Mouse (Mus musculus): ENCODE results near the gene Olfr262. TPM values are rescaled to one million over a fixed set of nuclear protein-coding genes. Genes with fewer than 3 reads are reported as not detected.
"Not testable (repeated sequence)": the region's sequence is repeated elsewhere in the genome, so short reads cannot be mapped to it uniquely, and the experiment has no call there.

Gene Olfr262
- not detected for total RNA-seq (2021)

DNA sequence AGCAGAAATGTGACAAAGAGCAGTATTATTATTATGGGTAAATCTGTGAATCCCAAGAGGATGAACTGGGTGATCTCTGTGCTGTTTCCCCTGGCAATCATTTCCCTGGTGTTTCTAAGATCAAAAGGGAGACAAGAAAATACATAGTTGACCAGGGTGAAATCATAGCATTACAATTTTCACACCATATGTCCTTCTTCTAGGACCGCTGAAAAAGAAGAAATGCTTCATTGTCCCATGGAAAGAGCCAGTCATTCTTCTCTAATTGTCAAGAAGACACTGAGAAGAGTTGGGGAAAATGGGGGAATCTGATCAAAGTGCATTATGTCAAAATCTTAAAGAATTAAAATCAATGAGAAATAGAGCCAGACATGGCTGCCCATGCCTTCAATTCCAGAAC is at the start of gene Olfr262:
Gene Olfr262, minus strand, starts transcription at position 101 of the 400 bp plus-strand sequence.
- no peak for DNase-seq (ENCODE audit: extremely low spot score in 1 of 2, low spot score in 1 of 2)

DNA sequence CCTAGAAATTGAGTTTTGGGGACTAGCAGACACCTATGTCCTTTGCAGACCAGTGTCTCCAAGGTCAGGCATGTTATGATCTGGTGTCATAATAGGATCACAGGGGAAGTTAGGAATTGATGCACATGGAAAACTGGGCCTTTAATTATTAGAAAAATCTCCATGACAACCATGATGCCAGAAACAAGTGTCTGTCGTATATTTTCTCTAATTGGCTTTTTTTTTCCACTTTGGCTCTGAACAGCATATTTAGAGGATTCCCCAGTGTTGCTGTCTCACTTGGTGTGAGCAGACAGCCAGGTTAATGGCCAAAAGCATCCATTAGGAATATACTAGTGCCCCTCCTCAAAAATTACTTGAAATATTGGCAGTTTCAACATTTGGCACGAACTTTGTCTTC is 38.1 kb upstream of the Olfr262 start, which contains the start of gene Olfr1434:
Gene Olfr1434, plus strand, starts transcription at position 301 of the 400 bp plus-strand sequence.
- DNase-seq (ENCODE audit: extremely low spot score in 1 of 2, low spot score in 1 of 2): no peak

DNA sequence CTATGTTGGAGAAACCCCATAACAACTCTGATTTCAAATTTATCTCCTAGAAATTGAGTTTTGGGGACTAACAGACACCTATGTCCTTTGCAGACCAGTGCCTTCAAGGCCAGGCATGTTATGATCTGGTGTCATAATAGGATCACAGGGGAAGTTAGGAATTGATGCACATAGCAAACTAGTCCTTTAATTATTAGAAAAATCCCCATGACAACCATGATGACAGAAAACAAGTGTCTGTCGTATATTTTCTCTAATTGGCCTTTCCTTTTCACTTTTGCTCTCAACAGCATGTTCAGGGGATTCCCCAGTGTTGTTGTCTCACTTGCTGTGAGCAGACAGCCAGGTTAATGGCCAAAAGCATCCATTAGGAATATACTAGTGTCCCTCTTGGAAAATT is 19.3 kb upstream of the Olfr262 start, which contains the start of gene Olfr235:
Gene Olfr235, plus strand, starts transcription at position 301 of the 400 bp plus-strand sequence.
- no peak for DNase-seq (ENCODE audit: extremely low spot score in 1 of 2, low spot score in 1 of 2)

DNA sequence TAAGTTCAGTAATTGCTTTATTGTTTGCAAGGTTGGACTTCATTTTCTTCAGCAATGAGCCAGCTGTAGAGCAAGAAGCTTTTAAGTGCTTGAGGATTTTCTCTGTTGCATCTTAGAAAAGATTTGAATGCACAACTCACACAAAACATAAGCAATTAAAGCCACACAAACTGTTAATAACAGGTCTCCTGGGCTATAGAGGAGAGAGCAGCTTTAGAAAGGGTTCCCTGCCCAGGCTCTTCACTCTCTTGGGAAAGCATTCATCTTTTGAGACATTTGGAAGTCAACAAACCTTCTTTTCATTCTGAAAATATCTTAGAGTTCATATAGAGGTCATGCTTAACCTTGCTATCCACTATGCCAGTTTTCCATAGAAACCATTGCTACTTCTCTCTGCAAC is 9.0 kb downstream of the Olfr262 start, which contains the start of gene Olfr1432:
Gene Olfr1432, minus strand, starts transcription at position 101 of the 400 bp plus-strand sequence.
- DNase-seq (ENCODE audit: extremely low spot score in 1 of 2, low spot score in 1 of 2): not testable (repeated sequence)

DNA sequence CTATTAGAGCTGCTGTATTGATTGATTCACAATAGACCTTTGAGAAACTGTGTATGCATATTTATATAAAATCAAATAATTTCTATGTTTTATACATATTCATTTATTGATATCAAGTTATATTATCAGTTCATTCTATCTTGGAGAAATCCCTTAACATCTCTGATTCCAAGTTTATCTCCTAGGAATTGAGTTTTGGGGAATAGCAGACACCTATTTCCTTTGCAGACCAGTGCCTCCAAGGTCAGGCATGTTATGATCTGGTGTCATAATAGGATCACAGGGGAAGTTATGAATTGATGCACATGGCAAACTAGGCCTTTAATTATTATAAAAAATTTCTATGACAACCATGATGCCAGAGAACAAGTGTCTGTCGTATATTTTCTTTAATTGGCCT is 41.1 kb downstream of the Olfr262 start, which contains the start of gene Olfr1431:
Gene Olfr1431, plus strand, starts transcription at position 301 of the 400 bp plus-strand sequence.
- DNase-seq (ENCODE audit: extremely low spot score in 1 of 2, low spot score in 1 of 2): no peak

DNA sequence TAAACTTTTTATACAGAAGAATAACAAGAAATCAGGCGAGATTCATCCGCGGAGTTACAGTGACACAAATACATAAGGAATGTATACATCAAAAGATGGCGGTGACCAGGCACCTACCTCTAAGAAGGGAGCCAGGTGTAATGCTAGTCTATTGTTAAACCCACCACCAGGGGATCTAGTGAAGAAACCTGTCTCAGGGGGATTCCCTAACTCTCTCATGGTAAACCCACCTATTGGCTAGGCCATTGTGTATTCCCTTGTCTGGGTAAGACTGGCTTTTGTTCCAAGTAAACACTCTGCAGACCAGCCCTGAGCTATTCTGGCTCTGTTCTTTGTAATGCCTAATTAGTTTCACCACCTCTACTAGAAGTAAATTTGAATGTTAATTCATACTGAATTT is 42.4 kb downstream of the Olfr262 start:
- DNase-seq (ENCODE audit: extremely low spot score in 1 of 2, low spot score in 1 of 2): not testable (repeated sequence)

Other genes starting within 250 kb of the Olfr262 start
- gene Olfr1423, start 200.3 kb downstream of the Olfr262 start, total RNA-seq (2021): not detected
- not detected for gene Olfr1424, start 179.0 kb downstream of the Olfr262 start, total RNA-seq (2021)
- gene Olfr1425, start 163.9 kb downstream of the Olfr262 start, total RNA-seq (2021): not detected
- gene Olfr1426, start 149.6 kb downstream of the Olfr262 start, total RNA-seq (2021): not detected
- not detected for gene Olfr1427, start 138.3 kb downstream of the Olfr262 start, total RNA-seq (2021)
- gene Olfr1428, start 125.8 kb downstream of the Olfr262 start, total RNA-seq (2021): not detected
- gene Olfr76, start 118.5 kb downstream of the Olfr262 start, total RNA-seq (2021): not detected
- gene Olfr1555-ps1, start 71.5 kb downstream of the Olfr262 start, total RNA-seq (2021): not detected
- gene Olfr1431, start 41.0 kb downstream of the Olfr262 start, total RNA-seq (2021): not detected
- gene Olfr1432, start 9.1 kb downstream of the Olfr262 start, total RNA-seq (2021): not detected
- not detected for gene Olfr235, start 19.4 kb upstream of the Olfr262 start, total RNA-seq (2021)
- gene Olfr1434, start 38.2 kb upstream of the Olfr262 start, total RNA-seq (2021): not detected
- not detected for gene Olfr1436, start 57.5 kb upstream of the Olfr262 start, total RNA-seq (2021)
- not detected for gene Olfr1437, start 83.4 kb upstream of the Olfr262 start, total RNA-seq (2021)
- gene Olfr1438-ps1, start 94.3 kb upstream of the Olfr262 start, total RNA-seq (2021): not detected
- not detected for gene Olfr1440, start 145.6 kb upstream of the Olfr262 start, total RNA-seq (2021)
- gene Olfr1441, start 175.8 kb upstream of the Olfr262 start, total RNA-seq (2021): not detected
- not detected for gene Pfpl, start 186.2 kb upstream of the Olfr262 start, total RNA-seq (2021)
- gene Mpeg1, start 219.1 kb upstream of the Olfr262 start, total RNA-seq (2021): 1 to 10 TPM; 8.1 to 9.5 TPM